12 mouse cellular contexts compared by ENCODE assay signal in the genomic region with DNA sequence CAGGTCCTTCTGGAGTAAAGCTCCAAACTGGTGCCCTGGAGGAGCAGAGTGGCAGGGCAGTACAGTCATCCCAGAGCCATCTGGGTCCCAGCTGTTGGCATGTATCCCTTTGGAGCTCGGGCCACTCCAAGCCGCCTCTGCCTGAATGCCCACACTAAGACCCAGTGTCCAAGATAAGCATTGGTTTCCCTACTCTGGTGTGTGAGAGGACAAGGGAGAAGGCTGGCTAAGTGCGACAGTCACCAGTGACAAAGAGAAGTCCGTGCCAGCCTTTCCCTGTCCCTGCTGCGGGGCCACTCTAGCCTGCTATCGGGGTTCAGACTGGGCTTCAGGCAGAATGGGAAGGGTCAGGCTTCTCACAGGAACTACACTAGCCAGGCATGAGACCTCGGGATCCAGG. TPM values are rescaled to one million over a fixed set of nuclear protein-coding genes. Genes with fewer than 3 reads are reported as not detected.
A peak's percentile ranks its signal among the peaks of the same experiment; 100 is the strongest.
DNase-seq lines count a peak whose midpoint lies in the region; ATAC-seq lines count a peak whose summit lies in the region.
"Had no signal": no experiment of that assay in that cellular context is flagged by ENCODE, and none has a peak within 500 bp of the region (broad histone marks: within the 10 kb centered on the region; RNA-seq: fewer than 3 reads in every experiment).

No protein-coding gene starts in this region.

- no peaks in the 10 kb centered on the region for H3K9me3 ChIP-seq in forebrain, embryonic 15.5 days
- H3K9me3 ChIP-seq in limb, embryonic 15.5 days, result no peaks in the 10 kb centered on the region

- ATAC-seq in frontal cortex, adult (ENCODE audit: low TSS enrichment), result peak; percentile 18; the same call in 1 of the 2 replicates
- ATAC-seq in forebrain, embryonic 15.5 days (replicated peaks), result peak; percentile 27; the same call in 1 of the 2 replicates
- ATAC-seq in limb, embryonic 15.5 days (ENCODE audit: insufficient number of reproducible peaks, low FRiP score, low TSS enrichment, low read depth), result no peak
- ATAC-seq: intestine, postnatal 0 days had no signal

- peak overlapping the region; percentile 66 for H3K27ac ChIP-seq in forebrain, embryonic 15.5 days (replicated peaks)
- H3K27ac ChIP-seq in limb, embryonic 15.5 days, result 0 out of 2 replicates have a peak overlapping the region, but pooled peaks have one; percentile 11

- no peak overlapping the region for H3K4me2 ChIP-seq in forebrain, embryonic 15.5 days (replicated peaks)
- no peak overlapping the region for H3K4me2 ChIP-seq in limb, embryonic 15.5 days

- no peak overlapping the region for H3K9ac ChIP-seq in forebrain, embryonic 15.5 days (replicated peaks)
- no peak overlapping the region for H3K9ac ChIP-seq in limb, embryonic 15.5 days

- 74% methylated on average over 7 of the region's 7 CpGs for WGBS in forebrain, embryonic 15.5 days
- 75% methylated on average over 7 of the region's 7 CpGs for WGBS in limb, embryonic 15.5 days

- no peak for DNase-seq in frontal cortex, postnatal 10 days (ENCODE audit: low spot score in 2 of 2)
- peak; percentile 74 for DNase-seq in Muller cell, postnatal 12 days (ENCODE audit: inconsistent ontology term)
- no peak for DNase-seq in spleen, postnatal 10 days (ENCODE audit: low spot score in 2 of 2)
- DNase-seq in spleen, postnatal 4 days (ENCODE audit: low spot score in 2 of 2), result no peak
- DNase-seq in layer of hippocampus, adult 18-20 months (ENCODE audit: low spot score in 2 of 2), result no peak
- DNase-seq: adrenal gland, postnatal 10 days; cerebellum, adult 9-10 months; liver had no signal

- no peaks in the 10 kb centered on the region for H3K4me1 ChIP-seq in forebrain, embryonic 15.5 days
- peaks cover 16% of the 10 kb centered on the region; the same call in 1 of the 2 replicates for H3K4me1 ChIP-seq in limb, embryonic 15.5 days

- peaks cover 44% of the 10 kb centered on the region for H3K36me3 ChIP-seq in forebrain, embryonic 15.5 days
- peaks cover 36% of the 10 kb centered on the region for H3K36me3 ChIP-seq in limb, embryonic 15.5 days

- no peak overlapping the region for H3K4me3 ChIP-seq in forebrain, embryonic 15.5 days
- no peak overlapping the region for H3K4me3 ChIP-seq in limb, embryonic 15.5 days

- no peaks in the 10 kb centered on the region for H3K27me3 ChIP-seq in forebrain, embryonic 15.5 days
- H3K27me3 ChIP-seq in limb, embryonic 15.5 days, result no peaks in the 10 kb centered on the region

RNA-seq across cellular contexts. Expression of a gene that starts 0.7 kb away (rescaled TPM):
- 0.45 and 0.61 TPM in 2 replicates for polyA plus RNA-seq in forebrain, embryonic 15.5 days (2015; fragmentation: Nextera tagmentation; extraction: Ambion mirVana)
- 0.24 and 0.25 TPM in 2 replicates for polyA plus RNA-seq in limb, embryonic 15.5 days (2015; fragmentation: Nextera tagmentation; extraction: Ambion mirVana)
- under 1 TPM; 0.28 to 0.35 TPM for total RNA-seq in layer of hippocampus, adult 18-20 months (2021)
- polyA plus RNA-seq: intestine, postnatal 0 days had no signal

RNA-seq across cellular contexts. Expression of a gene that starts 49.9 kb away (rescaled TPM):
- 45.5 and 51.3 TPM in 2 replicates for polyA plus RNA-seq in forebrain, embryonic 15.5 days (2015; fragmentation: Nextera tagmentation; extraction: Ambion mirVana)
- polyA plus RNA-seq in limb, embryonic 15.5 days (2015; fragmentation: Nextera tagmentation; extraction: Ambion mirVana), result 33.1 and 37.4 TPM in 2 replicates
- 10 to 100 TPM; 24.3 to 25.4 TPM for total RNA-seq in layer of hippocampus, adult 18-20 months (2021)
